Mouse (Mus musculus): ENCODE data around the gene Ttc22.

Ttc22 gene

GRCm38 (mm10) chr4:106664697-106665096 lies 42.5 kb downstream of the Ttc22 start:
- DNase-seq: peak; percentile 62 to 82

- DNase-seq: no peak
Observed at GRCm38 (mm10) chr4:106665269-106665668, 43.0 kb downstream of the Ttc22 start.

GRCm38 (mm10) chr4:106665673-106666072 lies 43.4 kb downstream of the Ttc22 start:
- DNase-seq: no peak

GRCm38 (mm10) chr4:106666546-106666945 lies 44.3 kb downstream of the Ttc22 start:
- DNase-seq: no peak

- DNase-seq: peak; percentile 18 to 60
Observed at GRCm38 (mm10) chr4:106676749-106677148, 54.5 kb downstream of the Ttc22 start.

- peak; percentile 93 to 94 for DNase-seq
Observed at GRCm38 (mm10) chr4:106678442-106679118, 56.3 kb downstream of the Ttc22 start, which contains the start of gene Ttc4. TSS of gene Ttc4 (minus strand) at chr4:106678944.

GRCm38 (mm10) chr4:106679152-106679551 lies 56.9 kb downstream of the Ttc22 start:
- DNase-seq: no peak

GRCm38 (mm10) chr4:106680955-106681354 lies 58.7 kb downstream of the Ttc22 start:
- no peak for DNase-seq

GRCm38 (mm10) chr4:106688636-106689296 lies 66.5 kb downstream of the Ttc22 start:
- no peak for DNase-seq

Data from kidney, postnatal 25 days (tissue).